Mouse (Mus musculus): ENCODE measurements around the gene Gpr19.

- no peak for TF ChIP-seq CTCF (IDR thresholded peaks at IDR 0.05; ENCODE audit: low read depth, low read length)
- no peak for TF ChIP-seq GATA1 (IDR thresholded peaks at IDR 0.05; ENCODE audit: borderline replicate concordance, low read length)
- no peak for TF ChIP-seq TAL1 (conservative IDR thresholded peaks at IDR 0.05; ENCODE audit: low read depth, low read length)
- TF ChIP-seq GATA2 (IDR thresholded peaks at IDR 0.05; ENCODE audit: borderline replicate concordance, low read depth, low read length): no peak
- TF ChIP-seq POLR2AphosphoS5 (IDR thresholded peaks at IDR 0.05; ENCODE audit: insufficient replicate concordance, low read depth, low read length): no peak
Measured at GRCm38 (mm10) chr6:134867325-134867724, 31.1 kb downstream of the Gpr19 start.

Data from G1E (cell line).